Mouse (Mus musculus) gastrocnemius, adult 8-10 months (tissue): ENCODE measurements around the gene Trim54. TPM values are rescaled to one million over a fixed set of nuclear protein-coding genes. Genes with fewer than 3 reads are reported as not detected.

Experiments used
- DNase-seq, 2 experiments: peaks; one replicate each; pipeline ENCODE4 v3.0.0; 2022; ENCODE audit warnings: low spot score in 2 of 2
- total RNA-seq, 4 experiments: library from RNA; stranded (reverse); gene quantifications; 2 replicates each; pipeline ENCODE4 v1.2.4; 2022

The Trim54 gene
- total RNA-seq, 4 experiments from 2014 or later, result 420 to 527 (median 441) TPM

GRCm38 (mm10) chr5:31181183-31181770 is 64.8 kb downstream of the Trim54 start:
- DNase-seq, result no peak

GRCm38 (mm10) chr5:31183678-31184077 is 67.2 kb downstream of the Trim54 start:
- no peak for DNase-seq

Other genes starting within 250 kb of the Trim54 start
- 10 to 100 TPM; 26.5 to 32.4 (median 29.7) TPM for gene Tmem214, start 248.7 kb upstream of the Trim54 start, total RNA-seq
- 1 to 10 TPM; 2.7 to 5.6 (median 3.2) TPM for gene Agbl5, start 228.0 kb upstream of the Trim54 start, total RNA-seq
- gene Ost4, start 208.9 kb upstream of the Trim54 start, total RNA-seq, result 100 to 1,000 TPM in 2 of 4 experiments, 10 to 100 TPM in 2; 96.6 to 117 (median 105) TPM
- gene Emilin1, start 203.3 kb upstream of the Trim54 start, total RNA-seq, result 1 to 10 TPM; 1.7 to 3.0 (median 2.8) TPM
- gene Khk, start 195.3 kb upstream of the Trim54 start, total RNA-seq, result 10 to 100 TPM; 35.7 to 40.5 (median 38.2) TPM
- 1 to 10 TPM; 2.2 to 4.9 (median 3.3) TPM for gene Cgref1, start 171.1 kb upstream of the Trim54 start, total RNA-seq
- 10 to 100 TPM; 70.1 to 75.2 (median 74.2) TPM for gene Preb, start 156.4 kb upstream of the Trim54 start, total RNA-seq
- gene Tcf23, start 148.1 kb upstream of the Trim54 start, total RNA-seq, result under 1 TPM; 0.07 to 0.24 (median 0.15) TPM
- gene Atraid, start 68.4 kb upstream of the Trim54 start, total RNA-seq, result 10 to 100 TPM; 41.9 to 51.2 (median 47.9) TPM
- 1 to 10 TPM; 6.1 to 7.9 (median 6.7) TPM for gene Slc5a6, start 67.8 kb upstream of the Trim54 start, total RNA-seq
- gene Cad, start 61.9 kb upstream of the Trim54 start, total RNA-seq, result 10 to 100 TPM; 25.5 to 30.8 (median 27.9) TPM
- not detected for gene Dnajc5g, start 10.4 kb upstream of the Trim54 start, total RNA-seq
- under 1 TPM in 2 of 4 experiments, not detected in 2; 0.18 to 0.24 TPM for gene Slc30a3, start 8.5 kb upstream of the Trim54 start, total RNA-seq
- not detected for gene Ucn, start 22.1 kb downstream of the Trim54 start, total RNA-seq
- 10 to 100 TPM; 19.2 to 26.8 (median 22.7) TPM for gene Mpv17, start 37.5 kb downstream of the Trim54 start, total RNA-seq
- gene Gm29609, start 63.2 kb downstream of the Trim54 start, total RNA-seq, result under 1 TPM; 0.15 to 0.56 (median 0.29) TPM
- gene Gtf3c2, start 63.4 kb downstream of the Trim54 start, total RNA-seq, result 10 to 100 TPM; 20.5 to 28.0 (median 23.2) TPM
- 10 to 100 TPM; 31.3 to 35.8 (median 31.7) TPM for gene Snx17, start 76.5 kb downstream of the Trim54 start, total RNA-seq
- gene Eif2b4, start 76.7 kb downstream of the Trim54 start, total RNA-seq, result 10 to 100 TPM; 42.1 to 68.2 (median 50.8) TPM
- gene Zfp513, start 85.6 kb downstream of the Trim54 start, total RNA-seq, result 10 to 100 TPM in 1 of 4 experiments, 1 to 10 TPM in 3; 6.5 to 12.3 (median 8.5) TPM
- gene Ppm1g, start 104.0 kb downstream of the Trim54 start, total RNA-seq, result 10 to 100 TPM; 38.2 to 49.9 (median 45.2) TPM
- 10 to 100 TPM; 43.9 to 54.8 (median 51.2) TPM for gene Nrbp1, start 124.2 kb downstream of the Trim54 start, total RNA-seq
- not detected for gene Gm9970, start 124.5 kb downstream of the Trim54 start, total RNA-seq
- gene Krtcap3, start 135.0 kb downstream of the Trim54 start, total RNA-seq, result 1 to 10 TPM in 3 of 4 experiments, under 1 TPM in 1; 0.68 to 1.4 (median 1.2) TPM
- gene Ift172, start 174.4 kb downstream of the Trim54 start, total RNA-seq, result 10 to 100 TPM; 24.6 to 32.9 (median 28.6) TPM
- gene Fndc4, start 179.4 kb downstream of the Trim54 start, total RNA-seq, result 1 to 10 TPM; 1.1 to 2.0 (median 1.2) TPM
- gene Gckr, start 180.7 kb downstream of the Trim54 start, total RNA-seq, result not detected